Mouse (Mus musculus) liver, embryonic 14.5 days (tissue): ENCODE results near the gene Thsd4.

ENCODE experiments used
- CTCF ChIP-seq: IDR thresholded peaks from 2 replicates; pipeline ENCODE4 v1.5.1; 2016; ENCODE audit warnings: antibody characterized with exemption, low read depth, control low read depth
- EP300 ChIP-seq: IDR thresholded peaks from 2 replicates; pipeline ENCODE4 v1.6.1; 2016; ENCODE audit warnings: antibody characterized with exemption, low read depth

DNA sequence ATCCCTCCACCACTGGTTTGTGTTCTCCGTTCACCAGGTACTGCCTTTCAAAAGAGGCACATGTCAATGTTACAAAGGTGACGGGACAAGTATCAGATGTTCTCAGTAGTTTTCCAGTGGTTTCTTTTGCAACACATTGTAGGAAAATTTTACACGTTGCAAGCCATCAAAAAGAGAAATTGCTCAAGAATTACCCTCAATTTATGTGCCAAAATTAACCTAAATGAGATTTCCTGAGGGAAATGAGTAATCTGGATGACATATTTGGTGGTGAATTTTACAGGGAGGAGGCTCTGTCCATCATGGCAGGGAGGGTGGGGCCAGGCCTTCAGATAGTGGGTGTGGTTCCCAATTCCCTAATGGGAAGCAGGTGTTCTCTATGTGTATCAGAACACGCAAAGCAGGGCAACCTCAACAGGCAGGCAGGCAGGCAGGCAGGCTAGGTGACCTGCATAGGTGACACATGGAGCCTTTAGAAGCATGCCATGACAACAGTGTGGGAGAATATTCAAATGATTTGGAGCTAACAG is 458.6 kb downstream of the Thsd4 start:
- no peak for TF ChIP-seq CTCF
- no peak for TF ChIP-seq EP300
